Mouse (Mus musculus) neural tube, embryonic 15.5 days (tissue): ENCODE measurements around the gene Kcnip4. TPM values are rescaled to one million over a fixed set of nuclear protein-coding genes. Genes with fewer than 3 reads are reported as not detected.

ENCODE experiments used
- ATAC-seq: fragments of 200-750 bp; cut with Nextera tagmentation; 2 replicates; pipeline ENCODE4 v1.8.0; 2017; ENCODE audit warnings: mild to moderate bottlenecking, moderate TSS enrichment, moderate library complexity; ENCODE audit not compliant: low FRiP score
- H3K27ac ChIP-seq: fragments of 300-500 bp; sonication (generic); replicated peaks from 2 replicates; pipeline ENCODE4 v1.5.1; 2015; ENCODE audit warnings: mild to moderate bottlenecking, inconsistent platforms
- H3K27me3 ChIP-seq: fragments of 300-500 bp; sonication (generic); replicated peaks from 2 replicates; pipeline ENCODE4 v1.6.1; 2015; ENCODE audit warnings: inconsistent platforms
- H3K36me3 ChIP-seq: fragments of 300-500 bp; sonication (generic); 2 replicates; pipeline ENCODE4 v1.6.1; 2015; ENCODE audit warnings: inconsistent platforms
- H3K4me1 ChIP-seq: fragments of 300-500 bp; sonication (generic); 2 replicates; pipeline ENCODE4 v1.6.1; 2015; ENCODE audit warnings: inconsistent platforms
- H3K4me2 ChIP-seq: fragments of 300-500 bp; sonication (generic); 2 replicates; pipeline ENCODE4 v1.6.1; 2015; ENCODE audit warnings: inconsistent platforms, mild to moderate bottlenecking, moderate library complexity
- H3K4me3 ChIP-seq: fragments of 300-500 bp; sonication (generic); replicated peaks from 2 replicates; pipeline ENCODE4 v1.5.1; 2015; ENCODE audit warnings: mild to moderate bottlenecking, inconsistent platforms
- H3K9ac ChIP-seq: fragments of 300-500 bp; sonication (generic); replicated peaks from 2 replicates; pipeline ENCODE4 v1.6.1; 2015; ENCODE audit warnings: mild to moderate bottlenecking, inconsistent platforms
- H3K9me3 ChIP-seq: fragments of 300-500 bp; sonication (generic); replicated peaks from 2 replicates; pipeline ENCODE4 v1.6.1; 2016; ENCODE audit warnings: inconsistent platforms
- WGBS: fragments of 180-500 bp; shearing (Covaris S2); methylation state at CpG from one replicate; pipeline ENCODE4 v1.1.7; 2015; ENCODE audit warnings: mixed read lengths; 5-methylcytosine and 5-hydroxymethylcytosine counted together
- polyA plus RNA-seq: library from polyadenylated mRNA; unstranded; fragments of >200 nt; fragmentation: Nextera tagmentation; extraction: Ambion mirVana; gene quantifications from 2 replicates; pipeline ENCODE4 v1.2.1, GENCODE M21; 2015

The Kcnip4 gene
- polyA plus RNA-seq, 1 experiment from 2014 or later, result 17.0 TPM

- no peaks in the 10 kb centered on the region for H3K36me3 ChIP-seq
- no peak for ATAC-seq
- WGBS, result 79% methylated on average over 1 of the region's 1 CpGs
- no peak overlapping the region for H3K4me2 ChIP-seq
- no peaks in the 10 kb centered on the region for H3K27me3 ChIP-seq
- no peaks in the 10 kb centered on the region for H3K4me1 ChIP-seq
- H3K27ac ChIP-seq, result no peak overlapping the region
- H3K9ac ChIP-seq, result no peak overlapping the region
- no peaks in the 10 kb centered on the region for H3K9me3 ChIP-seq
- no peak overlapping the region for H3K4me3 ChIP-seq
These were observed 729.2 kb downstream of the Kcnip4 start for GRCm38 (mm10) chr5:48795526-48795925.

DNA sequence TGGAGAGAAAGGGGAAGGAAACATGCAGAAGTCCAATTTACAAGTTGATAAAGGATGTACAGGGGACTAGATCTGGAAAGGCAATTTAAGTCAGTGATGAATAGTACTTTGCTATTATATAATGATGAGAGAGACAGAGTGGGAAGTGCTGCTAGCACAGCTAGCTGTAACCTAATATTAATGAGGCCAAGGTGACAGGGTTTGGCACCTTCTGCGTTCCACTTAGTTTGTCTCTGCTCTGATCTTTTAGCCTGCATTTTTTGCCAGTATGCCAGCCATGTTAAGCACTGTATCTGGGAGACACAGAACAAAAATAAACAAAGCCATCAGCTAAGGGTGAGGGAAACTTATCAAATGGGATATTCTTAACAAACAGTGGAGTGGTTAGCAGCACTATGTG, 745.3 kb downstream of the Kcnip4 start:
- Histone ChIP-seq H3K36me3 (no peaks in the 10 kb centered on the region), H3K4me3 (no peak overlapping the region), H3K4me2 (no peak overlapping the region), H3K27ac (no peak overlapping the region), H3K9ac (no peak overlapping the region), H3K27me3 (no peaks in the 10 kb centered on the region), H3K9me3 (no peaks in the 10 kb centered on the region), H3K4me1 (no peaks in the 10 kb centered on the region)
- no peak for ATAC-seq
- WGBS, result 61% methylated on average over 1 of the region's 1 CpGs

GRCm38 (mm10) chr5:48748613-48749012, 776.1 kb downstream of the Kcnip4 start:
- no peaks in the 10 kb centered on the region for H3K36me3 ChIP-seq
- H3K27me3 ChIP-seq, result no peaks in the 10 kb centered on the region
- no peak overlapping the region for H3K27ac ChIP-seq
- no peak overlapping the region for H3K4me3 ChIP-seq
- ATAC-seq, result no peak
- H3K4me2 ChIP-seq, result no peak overlapping the region
- H3K4me1 ChIP-seq, result no peaks in the 10 kb centered on the region
- no peaks in the 10 kb centered on the region for H3K9me3 ChIP-seq
- H3K9ac ChIP-seq, result no peak overlapping the region

DNA sequence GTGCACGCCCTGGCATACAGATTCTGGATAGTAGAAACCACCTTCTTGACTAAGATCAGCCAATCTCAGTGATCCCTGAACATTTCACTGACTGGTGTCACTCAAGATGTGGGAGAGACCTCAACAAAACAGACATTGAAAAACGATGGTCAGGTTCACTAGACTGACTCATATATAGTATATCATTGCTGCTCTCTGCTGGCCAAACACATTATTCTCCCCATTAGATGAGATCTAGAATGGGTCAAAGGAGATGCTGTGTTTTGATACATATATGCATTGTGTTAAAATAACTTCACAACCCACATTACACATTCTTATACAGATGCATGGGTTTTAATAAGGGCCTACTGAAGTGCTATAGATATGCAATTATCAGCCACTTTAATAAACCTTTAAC, 787.1 kb downstream of the Kcnip4 start:
- H3K4me1 ChIP-seq, result no peaks in the 10 kb centered on the region
- ATAC-seq, result no peak
- 55% methylated on average over 2 of the region's 2 CpGs for WGBS
- H3K27me3 ChIP-seq, result no peaks in the 10 kb centered on the region
- no peak overlapping the region for H3K4me3 ChIP-seq
- H3K27ac ChIP-seq, result no peak overlapping the region
- no peaks in the 10 kb centered on the region for H3K9me3 ChIP-seq
- H3K36me3 ChIP-seq, result no peaks in the 10 kb centered on the region
- H3K9ac ChIP-seq, result no peak overlapping the region
- no peak overlapping the region for H3K4me2 ChIP-seq

- Histone ChIP-seq H3K4me1 (no peaks in the 10 kb centered on the region), H3K9ac (no peak overlapping the region), H3K4me2 (no peak overlapping the region), H3K27me3 (no peaks in the 10 kb centered on the region), H3K36me3 (no peaks in the 10 kb centered on the region), H3K4me3 (no peak overlapping the region), H3K9me3 (no peaks in the 10 kb centered on the region), H3K27ac (no peak overlapping the region)
- no peak for ATAC-seq
These were observed 806.5 kb downstream of the Kcnip4 start for GRCm38 (mm10) chr5:48718166-48718565.

DNA sequence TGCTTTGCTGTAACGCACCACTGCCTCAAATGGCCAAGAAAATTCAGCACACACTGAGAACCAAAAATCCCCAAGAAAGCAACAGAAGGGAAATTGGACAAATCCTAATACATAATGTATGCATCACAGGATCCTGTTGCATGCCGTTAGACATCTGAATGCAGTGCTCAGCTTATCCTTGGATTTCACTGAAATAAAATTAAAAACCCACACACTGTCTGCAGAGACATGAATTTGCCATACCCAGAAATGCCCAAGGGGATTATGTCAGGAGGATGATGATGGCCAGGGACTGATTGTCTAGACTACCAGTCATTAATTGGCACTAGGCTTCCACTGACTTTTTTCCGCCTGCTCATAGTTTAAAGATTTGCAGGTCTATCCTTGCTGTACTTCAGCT, 818.7 kb downstream of the Kcnip4 start:
- no peak overlapping the region for H3K4me2 ChIP-seq
- no peaks in the 10 kb centered on the region for H3K36me3 ChIP-seq
- H3K27me3 ChIP-seq, result no peaks in the 10 kb centered on the region
- H3K9ac ChIP-seq, result no peak overlapping the region
- H3K4me3 ChIP-seq, result no peak overlapping the region
- WGBS, result 81% methylated on average over 3 of the region's 3 CpGs
- H3K27ac ChIP-seq, result no peak overlapping the region
- H3K4me1 ChIP-seq, result no peaks in the 10 kb centered on the region
- ATAC-seq, result no peak
- H3K9me3 ChIP-seq, result no peaks in the 10 kb centered on the region

- Histone ChIP-seq H3K9me3 (no peaks in the 10 kb centered on the region), H3K4me2 (no peak overlapping the region), H3K27ac (no peak overlapping the region), H3K4me1 (no peaks in the 10 kb centered on the region), H3K27me3 (no peaks in the 10 kb centered on the region), H3K36me3 (no peaks in the 10 kb centered on the region), H3K4me3 (no peak overlapping the region), H3K9ac (no peak overlapping the region)
- WGBS, result 88% methylated on average over 3 of the region's 3 CpGs
- ATAC-seq, result no peak
These were observed 837.6 kb downstream of the Kcnip4 start for GRCm38 (mm10) chr5:48687068-48687467.

DNA sequence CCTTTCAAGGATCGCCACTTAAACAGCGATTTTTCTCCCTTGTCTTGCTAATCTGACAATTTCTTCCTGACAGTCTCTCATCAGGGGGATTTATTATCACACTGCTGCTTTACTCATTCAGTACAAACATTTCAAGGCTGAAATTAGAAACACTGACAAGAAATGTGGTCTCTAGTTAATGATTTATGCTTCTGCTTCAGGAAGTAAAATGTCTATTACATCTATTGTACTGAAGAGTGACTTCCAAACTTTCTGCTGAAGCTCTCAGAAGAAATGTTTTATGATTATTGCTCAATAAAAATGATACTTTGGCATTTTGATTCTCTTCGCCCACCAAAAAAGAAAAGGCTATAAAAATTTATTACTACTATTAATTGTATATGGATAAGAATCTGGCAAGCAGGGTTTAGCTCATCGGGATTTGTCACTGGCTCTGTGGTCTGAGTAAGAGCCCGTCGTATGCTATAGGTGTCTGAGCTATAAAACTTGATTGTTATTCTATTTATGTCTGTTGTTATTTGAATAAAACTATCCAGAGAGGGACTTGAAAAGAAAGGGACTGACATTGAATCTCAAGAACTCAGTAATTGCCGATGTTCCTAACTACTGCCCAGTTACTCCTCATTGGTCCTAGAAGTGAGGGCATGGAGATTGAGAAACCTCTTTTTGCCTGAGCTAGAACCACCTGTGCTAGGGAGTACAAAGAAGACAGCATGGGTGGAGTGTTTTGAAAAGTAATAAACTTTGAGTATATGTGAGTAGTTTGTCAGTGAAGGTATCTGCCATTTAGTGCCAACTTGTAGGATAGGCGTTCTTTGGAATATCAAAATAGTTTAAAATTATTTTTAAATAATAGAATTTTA, 844.7 kb downstream of the Kcnip4 start:
- H3K36me3 ChIP-seq, result no peaks in the 10 kb centered on the region
- H3K9me3 ChIP-seq, result no peaks in the 10 kb centered on the region
- H3K27me3 ChIP-seq, result no peaks in the 10 kb centered on the region
- H3K4me1 ChIP-seq, result no peaks in the 10 kb centered on the region
- H3K27ac ChIP-seq, result no peak overlapping the region
- no peak overlapping the region for H3K4me2 ChIP-seq
- WGBS, result 67% methylated on average over 8 of the region's 8 CpGs
- no peak overlapping the region for H3K9ac ChIP-seq
- ATAC-seq, result no peak
- no peak overlapping the region for H3K4me3 ChIP-seq

GRCm38 (mm10) chr5:48662504-48662903, 862.2 kb downstream of the Kcnip4 start:
- Histone ChIP-seq H3K4me3 (no peak overlapping the region), H3K9ac (no peak overlapping the region), H3K4me2 (no peak overlapping the region), H3K27ac (no peak overlapping the region), H3K27me3 (no peaks in the 10 kb centered on the region), H3K36me3 (no peaks in the 10 kb centered on the region), H3K4me1 (no peaks in the 10 kb centered on the region), H3K9me3 (no peaks in the 10 kb centered on the region)
- 90% methylated on average over 3 of the region's 3 CpGs for WGBS
- no peak for ATAC-seq

GRCm38 (mm10) chr5:48659975-48660374, 864.7 kb downstream of the Kcnip4 start:
- ATAC-seq, result no peak
- WGBS, result 97% methylated on average over 3 of the region's 3 CpGs
- Histone ChIP-seq H3K4me2 (no peak overlapping the region), H3K9me3 (no peaks in the 10 kb centered on the region), H3K4me1 (no peaks in the 10 kb centered on the region), H3K27ac (no peak overlapping the region), H3K4me3 (no peak overlapping the region), H3K36me3 (no peaks in the 10 kb centered on the region), H3K27me3 (no peaks in the 10 kb centered on the region), H3K9ac (no peak overlapping the region)

- Histone ChIP-seq H3K4me1 (0 out of 2 replicates have a peak, but pooled peaks cover 3% of the 10 kb centered on the region), H3K36me3 (no peaks in the 10 kb centered on the region), H3K9ac (no peak overlapping the region), H3K4me2 (no peak overlapping the region), H3K27ac (no peak overlapping the region), H3K4me3 (no peak overlapping the region), H3K9me3 (no peaks in the 10 kb centered on the region), H3K27me3 (no peaks in the 10 kb centered on the region)
- no peak; the same call in 1 of the 2 replicates for ATAC-seq
- WGBS, result 55% methylated on average over 4 of the region's 4 CpGs
These were observed 874.2 kb downstream of the Kcnip4 start for GRCm38 (mm10) chr5:48650496-48650895.

GRCm38 (mm10) chr5:48636675-48637074, 888.0 kb downstream of the Kcnip4 start:
- Histone ChIP-seq H3K9me3 (no peaks in the 10 kb centered on the region), H3K4me3 (no peak overlapping the region), H3K9ac (no peak overlapping the region), H3K27me3 (no peaks in the 10 kb centered on the region), H3K4me1 (no peaks in the 10 kb centered on the region), H3K36me3 (no peaks in the 10 kb centered on the region), H3K27ac (no peak overlapping the region), H3K4me2 (no peak overlapping the region)
- no peak for ATAC-seq
- WGBS, result 87% methylated on average over 6 of the region's 6 CpGs
